Mouse (Mus musculus) v-Abl transformed pro-B cells (cell line): ENCODE data around the gene Rpl28.

Source experiments
- in situ Hi-C, 2 experiments: fragments of 400-800 bp; cut with MboI; formaldehyde crosslinking; loops; one replicate each; pipeline ENCODE4 v1.15.1; 2025; ENCODE audit not compliant: unreplicated experiment in 2 of 2

The Rpl28 gene

DNA sequence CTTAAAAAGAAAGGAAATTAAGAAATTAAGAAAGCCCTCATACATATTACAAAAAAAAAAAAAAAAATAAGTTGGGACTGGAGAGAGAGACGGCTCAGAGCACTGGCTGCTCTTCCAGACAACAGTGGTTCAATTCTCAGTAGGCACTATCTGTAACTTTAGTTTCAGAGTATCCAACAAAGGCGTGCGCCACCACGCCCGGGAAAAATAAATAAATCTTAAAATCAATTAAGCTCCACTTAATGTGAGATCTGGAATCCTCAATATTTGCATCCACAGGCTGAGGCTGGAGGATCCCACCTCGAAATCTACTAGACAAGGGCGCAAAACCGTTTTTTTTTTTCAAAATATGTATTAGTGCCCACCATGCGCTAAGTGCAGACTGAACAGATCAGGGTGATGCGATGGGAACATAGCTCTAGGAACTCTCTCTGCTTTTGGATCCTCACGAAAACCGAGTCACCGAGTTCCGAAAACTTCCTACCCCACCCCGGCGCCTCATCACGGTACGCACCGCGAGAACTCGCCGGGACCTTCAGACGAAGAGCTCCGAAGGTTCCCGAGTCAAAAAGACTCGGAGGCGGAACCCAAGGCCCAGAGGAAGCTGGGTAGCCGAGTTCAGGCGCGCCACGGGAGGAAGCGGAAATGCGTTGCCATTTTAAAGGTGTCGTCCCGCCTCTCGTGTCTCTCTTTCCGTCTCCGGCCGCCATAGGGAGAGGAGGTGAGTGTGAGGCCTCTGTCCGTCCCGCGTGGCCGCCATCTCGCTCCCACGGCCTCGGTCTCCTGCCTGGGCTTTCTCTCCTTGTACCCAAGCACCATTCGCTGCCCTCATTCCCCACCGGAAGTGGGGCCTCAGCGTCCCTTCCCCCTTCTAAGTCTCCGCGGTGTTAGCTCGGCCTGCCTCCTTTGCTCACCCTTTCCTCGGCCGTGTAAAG, at the start of gene Rpl28:
Gene Rpl28 (plus strand): TSS at position 597 of the 935 bp plus-strand sequence.
- in situ Hi-C loops = loop anchor here (10.0 kb wide), 2 partner anchors 152 to 1382 kb away; partner anchors contain the start of gene Zfp444 (in 1 of the 2)

DNA sequence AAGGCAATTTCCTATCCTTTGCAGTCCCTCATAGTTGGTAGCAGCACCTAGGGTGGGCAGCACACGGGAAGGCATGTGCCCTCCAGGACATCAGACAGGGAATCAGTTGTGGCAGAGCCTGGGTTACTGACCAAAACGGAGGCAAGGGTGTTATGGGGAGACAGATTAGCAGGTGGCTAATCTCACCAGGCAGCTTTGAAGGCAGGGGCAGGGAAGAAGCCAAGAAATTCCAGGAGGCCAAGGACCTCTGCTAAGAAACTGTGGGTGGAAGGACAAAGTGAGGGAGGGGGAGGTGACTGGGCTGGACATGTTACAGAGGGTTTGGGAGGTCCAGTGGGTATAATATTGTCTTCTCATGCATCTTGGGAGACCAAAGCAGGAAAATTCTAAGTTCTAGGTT, 49.3 kb upstream of the Rpl28 start:
- in situ Hi-C loops = no loop called here

DNA sequence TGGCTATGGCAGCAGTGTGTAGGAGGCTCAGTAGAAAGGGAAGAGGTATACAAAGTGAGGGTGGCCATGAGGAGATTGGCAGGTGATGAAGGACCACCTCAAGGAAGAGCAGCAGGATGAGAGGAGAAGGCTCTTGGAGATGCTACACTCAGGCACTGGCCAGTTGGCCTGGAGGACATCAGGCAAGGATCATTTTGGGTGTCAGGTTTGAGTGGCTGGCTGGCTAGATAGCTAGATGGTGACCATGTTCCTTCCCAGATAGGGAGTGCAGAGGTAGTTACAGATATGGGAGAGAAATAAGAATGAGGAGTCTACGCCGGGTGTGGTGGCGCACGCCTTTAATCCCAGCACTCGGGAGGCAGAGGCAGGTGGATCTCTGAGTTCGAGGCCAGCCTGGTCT, 47.8 kb upstream of the Rpl28 start:
- in situ Hi-C loops = loop anchor here (5.0 kb wide), 2 partner anchors 37 to 42 kb away; partner anchors contain the start of genes Il11 (in 1 of the 2), Tmem190 (in 1 of the 2) and Tmem238 (in 1 of the 2)

DNA sequence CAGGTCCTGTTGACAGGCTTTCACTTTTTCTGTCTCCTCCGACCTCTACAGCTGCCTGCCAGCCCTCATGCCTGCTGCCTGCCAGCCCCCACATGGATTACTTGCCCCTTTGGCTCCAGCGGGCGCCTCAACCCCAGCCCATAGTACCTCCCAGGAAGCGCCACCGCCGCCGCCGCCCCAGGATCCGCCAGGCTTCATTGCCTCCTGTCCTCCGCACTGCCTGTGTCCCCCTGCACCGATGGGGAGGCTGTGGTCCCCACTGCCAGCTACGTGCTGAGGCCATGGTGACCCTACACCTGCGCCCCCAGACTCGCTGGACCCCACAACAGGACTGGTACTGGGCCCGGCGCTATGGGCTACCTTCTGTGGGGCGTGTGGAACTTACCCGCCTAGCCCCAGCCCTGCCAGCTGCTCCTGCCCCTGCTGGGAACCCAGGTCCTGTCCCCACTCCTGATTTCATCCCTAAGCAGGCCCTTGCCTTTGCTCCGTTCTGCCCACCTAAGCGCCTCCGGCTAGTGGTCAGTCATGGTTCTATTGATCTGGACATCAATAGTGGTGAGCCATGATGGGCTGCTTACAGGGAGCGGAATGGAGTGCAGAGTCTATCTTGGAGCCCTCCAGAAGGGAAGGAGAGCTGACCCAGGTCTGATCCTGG, 46.2 kb upstream of the Rpl28 start:
- in situ Hi-C loops = loop anchor here (5.0 kb wide), 2 partner anchors 36 to 41 kb away; partner anchors contain the start of genes Il11 (in 1 of the 2), Tmem190 (in 1 of the 2) and Tmem238 (in 1 of the 2)

DNA sequence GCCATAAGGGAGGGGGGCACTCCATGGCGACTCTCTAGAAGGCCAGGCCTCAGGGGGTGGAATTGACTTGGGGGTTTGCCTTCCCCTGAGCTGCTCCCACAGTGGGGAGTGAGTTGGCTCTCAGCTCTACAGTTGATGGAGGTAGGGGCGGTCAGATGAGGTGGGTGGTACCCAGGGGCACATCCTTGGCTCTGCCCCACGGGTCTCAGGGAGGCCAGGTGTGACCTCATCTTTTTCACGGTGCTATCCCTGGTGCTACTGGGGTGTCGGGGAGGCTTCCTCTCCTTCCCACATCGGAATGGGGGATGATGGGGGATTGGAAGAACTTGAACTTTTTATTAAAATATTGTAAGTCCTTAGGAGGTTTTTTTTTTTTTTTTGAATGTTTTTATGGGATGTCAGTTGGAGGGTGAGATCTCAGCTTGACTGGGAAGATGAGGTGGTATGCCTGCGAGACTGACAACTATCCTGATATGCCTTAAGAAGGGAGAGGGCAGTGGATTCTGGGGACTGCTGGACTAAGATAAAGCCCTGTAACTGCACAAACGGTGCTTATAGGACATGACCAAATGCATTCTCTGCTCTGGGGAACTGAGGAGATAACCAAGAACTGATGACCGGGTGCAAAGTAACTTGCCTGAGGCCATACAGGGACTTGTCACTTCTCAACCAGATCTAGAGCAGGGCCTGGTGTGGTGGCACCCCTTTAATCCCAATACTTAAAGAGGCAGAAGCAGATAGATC, 45.3 kb upstream of the Rpl28 start:
- in situ Hi-C loops = loop anchor here (5.0 kb wide), 2 partner anchors 35 to 40 kb away; partner anchors contain the start of genes Il11 (in 1 of the 2), Tmem190 (in 1 of the 2) and Tmem238 (in 1 of the 2)

DNA sequence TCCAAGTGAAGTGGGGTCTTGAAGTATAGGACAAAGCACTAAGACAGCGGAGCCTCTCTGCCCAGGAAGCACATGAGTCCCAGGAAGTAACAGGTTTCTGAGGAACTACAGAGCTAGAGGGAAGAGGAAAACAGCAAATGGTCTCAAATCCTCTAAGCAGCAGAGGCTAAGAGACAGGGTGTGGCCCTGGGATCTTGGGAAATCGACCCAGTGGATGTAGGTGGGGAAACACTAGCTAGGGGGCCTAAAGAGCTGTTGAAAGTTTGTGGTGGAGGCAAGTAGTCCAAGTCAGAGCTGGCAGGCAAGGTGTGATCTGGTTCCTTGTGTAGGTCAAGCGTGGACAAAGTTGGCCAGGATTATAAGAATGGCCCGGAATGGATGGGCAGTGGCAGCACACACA, 44.4 kb upstream of the Rpl28 start:
- in situ Hi-C loops = loop anchor here (5.0 kb wide), 2 partner anchors 34 to 39 kb away; partner anchors contain the start of genes Il11 (in 1 of the 2), Tmem190 (in 1 of the 2) and Tmem238 (in 1 of the 2)

DNA sequence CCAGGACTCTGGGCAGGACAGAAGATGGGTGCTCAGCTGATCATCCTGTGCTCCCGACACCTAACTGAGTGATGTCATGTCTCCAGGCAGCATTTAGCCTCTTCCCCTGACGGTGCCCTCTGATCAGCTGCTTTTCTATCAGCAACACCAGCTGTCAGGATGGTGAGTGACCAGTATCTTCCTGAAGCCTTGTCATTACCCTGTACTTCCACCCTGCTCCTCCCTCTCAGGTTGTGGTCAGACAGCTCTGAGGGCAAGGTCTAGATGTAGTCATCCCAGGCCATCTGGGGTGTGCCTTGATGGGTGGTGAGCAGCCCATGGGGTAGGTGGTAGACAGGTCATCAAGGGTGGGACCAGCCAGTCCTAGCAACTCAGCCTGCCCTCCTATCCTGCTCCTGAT, 43.5 kb upstream of the Rpl28 start:
- in situ Hi-C loops = loop anchor here (5.0 kb wide), 2 partner anchors 33 to 38 kb away; partner anchors contain the start of genes Il11 (in 1 of the 2), Tmem190 (in 1 of the 2) and Tmem238 (in 1 of the 2)

DNA sequence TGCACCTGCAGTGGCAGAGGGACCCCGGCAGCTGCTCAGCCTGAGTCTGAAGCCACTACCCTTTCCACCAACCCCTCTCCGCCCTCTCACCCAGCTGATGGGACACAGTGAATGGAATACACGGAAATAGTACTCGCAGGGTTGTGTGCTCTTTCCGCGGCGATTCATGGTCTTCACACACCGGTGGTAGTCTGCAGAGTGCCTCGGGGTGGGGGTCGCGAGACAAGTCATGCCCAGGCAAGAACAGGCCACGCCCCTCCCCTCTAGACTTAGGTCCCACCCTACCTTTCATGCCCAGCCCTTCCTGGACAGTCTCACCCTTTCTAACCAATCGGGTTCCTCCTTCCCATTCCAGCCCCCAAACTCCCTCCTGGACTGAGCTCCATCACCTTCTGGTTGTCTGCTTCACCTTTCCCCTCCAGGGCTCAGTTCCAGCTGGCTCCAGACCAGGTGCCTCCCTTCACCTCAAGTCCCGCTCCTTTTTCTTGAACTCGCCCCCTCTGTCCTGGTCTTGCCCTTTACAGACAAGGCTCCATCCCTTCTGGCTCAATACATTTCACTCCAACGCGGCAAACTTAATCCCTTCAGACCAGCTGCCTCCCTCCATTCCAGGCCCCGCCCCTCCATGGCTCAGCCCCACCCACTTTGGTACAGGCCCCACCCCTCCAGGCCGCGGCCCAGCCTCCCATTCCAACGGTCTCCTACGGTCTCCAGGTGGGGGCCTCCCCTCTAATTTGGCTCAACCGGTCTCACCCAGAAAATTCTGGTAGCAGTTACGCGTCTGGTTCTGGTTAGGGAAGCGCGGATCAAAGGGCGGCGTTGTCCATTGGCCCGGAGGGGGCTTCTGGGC, 40.5 kb upstream of the Rpl28 start:
- in situ Hi-C loops = no loop called here

DNA sequence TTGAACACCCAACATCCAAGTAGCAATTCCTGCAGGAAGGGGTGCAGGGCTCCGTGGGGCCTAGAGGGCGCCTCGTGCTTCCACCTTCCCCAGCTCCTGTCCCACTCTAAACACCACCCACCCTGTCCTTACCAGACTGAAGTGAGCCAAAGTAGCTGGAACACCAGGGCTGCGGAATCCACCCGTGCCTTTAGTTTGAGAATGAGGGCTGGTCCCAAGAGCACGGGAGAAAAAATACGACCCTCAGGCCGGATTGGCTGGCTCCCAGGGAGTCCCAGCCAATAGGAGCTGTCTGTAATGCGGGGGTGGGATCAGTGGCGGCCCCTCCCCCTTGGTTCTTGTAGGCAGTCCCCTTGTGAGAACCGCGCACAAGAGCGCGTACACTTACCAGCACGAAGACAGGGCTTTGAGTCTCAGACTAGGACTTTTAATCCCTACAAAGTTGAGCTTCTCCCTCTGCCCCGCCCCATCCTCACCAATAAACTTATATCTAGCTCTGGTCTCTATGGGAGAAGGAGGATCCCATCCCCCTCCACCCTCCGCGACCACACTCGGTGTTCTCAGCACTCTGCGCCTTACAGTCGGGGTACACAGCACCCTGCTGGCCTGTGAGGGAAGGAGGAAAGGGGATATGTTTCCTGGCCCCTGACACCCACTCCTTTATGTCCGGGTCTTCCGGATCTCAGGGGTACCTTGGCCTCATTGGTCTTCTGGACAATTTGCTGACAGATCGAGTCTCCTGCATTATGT, 39.7 kb upstream of the Rpl28 start, which contains the start of gene Cox6b2:
Gene Cox6b2 (minus strand): TSS at position 274 of the 750 bp plus-strand sequence.
- in situ Hi-C loops = no loop called here

DNA sequence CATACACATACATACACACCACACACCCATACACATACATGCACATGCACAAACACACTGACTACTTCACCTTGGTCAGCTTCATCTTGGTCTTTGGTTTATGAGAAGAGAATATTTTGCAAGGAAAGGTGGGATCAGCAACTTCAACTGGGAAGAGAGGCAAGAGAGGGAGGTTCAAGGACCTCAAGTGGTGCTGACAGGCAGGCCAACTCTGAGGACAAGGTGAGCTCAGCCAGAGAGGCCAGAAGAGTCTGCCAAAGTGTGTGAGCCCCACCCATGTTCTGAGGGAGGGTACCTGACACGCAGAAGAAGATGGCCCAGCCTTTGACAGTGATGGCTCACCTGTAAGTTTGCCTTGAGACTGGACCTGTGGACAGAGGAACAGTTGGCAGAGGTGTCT, 33.0 kb upstream of the Rpl28 start:
- in situ Hi-C loops = no loop called here

DNA sequence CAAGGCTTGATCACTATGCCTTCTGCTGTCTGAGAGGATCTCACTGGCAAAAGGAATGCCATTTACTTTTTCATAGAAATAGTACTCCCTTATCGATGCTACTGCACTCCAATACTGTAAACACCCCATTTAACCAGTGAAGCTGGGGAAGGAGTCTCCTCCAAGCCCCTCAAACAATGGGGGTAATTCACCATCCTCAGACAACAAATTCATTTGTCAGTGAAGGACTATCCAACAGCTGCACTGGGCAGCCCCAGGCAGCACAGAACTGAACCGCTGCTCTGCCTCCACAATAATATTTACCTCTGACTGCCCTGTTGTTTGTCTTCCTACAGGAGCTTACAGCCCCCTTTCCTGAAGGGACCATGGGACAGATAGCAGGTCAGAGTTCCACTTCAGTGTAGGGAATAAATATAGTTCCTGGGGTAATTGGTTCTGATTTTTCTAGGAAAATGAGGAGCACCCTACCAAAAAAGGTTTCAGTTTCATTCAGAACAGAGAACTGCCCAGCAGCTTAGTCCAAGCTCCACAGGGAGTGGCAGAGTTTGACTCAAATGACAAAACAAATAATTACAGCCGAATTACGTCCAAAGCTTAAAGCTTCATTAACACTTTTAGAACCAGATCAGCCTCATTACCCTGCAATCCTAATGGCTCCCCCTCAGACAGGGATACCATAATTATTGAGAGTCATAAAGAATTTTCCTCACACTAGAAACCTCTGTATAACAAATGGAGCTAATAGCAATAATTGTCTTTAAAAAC, 27.5 kb upstream of the Rpl28 start:
- in situ Hi-C loops = no loop called here

DNA sequence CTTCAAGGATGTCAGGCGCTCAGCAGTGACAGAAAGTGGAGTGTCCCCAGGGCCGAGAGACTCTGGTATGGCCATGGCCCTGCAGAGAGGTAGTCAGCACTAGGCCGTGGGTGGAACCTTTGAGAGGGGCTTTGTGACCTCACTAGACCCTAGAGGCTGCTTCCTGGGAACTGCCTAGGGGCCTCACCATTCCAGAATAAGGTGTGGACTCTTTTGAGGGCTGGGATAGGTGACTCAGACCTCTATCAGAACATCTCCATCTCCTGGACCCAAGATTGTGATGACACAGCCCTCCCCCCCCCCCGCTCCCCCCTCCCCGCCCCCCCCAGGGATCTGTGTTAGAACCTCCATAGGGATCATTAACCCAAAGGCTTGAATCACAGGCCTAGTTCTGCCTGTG, 21.5 kb upstream of the Rpl28 start, which contains the start of gene Fam71e2:
Gene Fam71e2 (minus strand): TSS at position 101 of the 400 bp plus-strand sequence.
- in situ Hi-C loops = no loop called here

DNA sequence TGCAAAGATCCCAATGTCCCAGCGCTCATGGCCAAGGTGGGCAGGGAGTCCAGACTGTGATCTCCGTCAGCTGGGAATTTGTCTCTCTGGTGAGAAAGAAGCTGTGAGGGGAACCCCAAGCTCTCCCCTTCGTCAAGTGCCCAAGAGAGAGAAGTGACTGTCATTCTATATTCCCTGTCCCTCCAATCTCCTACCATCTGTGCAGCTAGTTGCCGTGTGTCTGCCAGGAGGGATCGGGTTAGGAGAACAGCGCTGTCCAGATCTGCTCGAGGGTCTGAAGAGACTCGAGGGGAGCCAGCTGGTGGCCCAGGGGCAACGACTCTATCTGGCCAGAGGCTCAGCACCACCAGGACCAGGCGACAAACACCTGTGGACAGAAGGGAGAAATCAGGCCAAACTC, 16.5 kb upstream of the Rpl28 start:
- in situ Hi-C loops = no loop called here

DNA sequence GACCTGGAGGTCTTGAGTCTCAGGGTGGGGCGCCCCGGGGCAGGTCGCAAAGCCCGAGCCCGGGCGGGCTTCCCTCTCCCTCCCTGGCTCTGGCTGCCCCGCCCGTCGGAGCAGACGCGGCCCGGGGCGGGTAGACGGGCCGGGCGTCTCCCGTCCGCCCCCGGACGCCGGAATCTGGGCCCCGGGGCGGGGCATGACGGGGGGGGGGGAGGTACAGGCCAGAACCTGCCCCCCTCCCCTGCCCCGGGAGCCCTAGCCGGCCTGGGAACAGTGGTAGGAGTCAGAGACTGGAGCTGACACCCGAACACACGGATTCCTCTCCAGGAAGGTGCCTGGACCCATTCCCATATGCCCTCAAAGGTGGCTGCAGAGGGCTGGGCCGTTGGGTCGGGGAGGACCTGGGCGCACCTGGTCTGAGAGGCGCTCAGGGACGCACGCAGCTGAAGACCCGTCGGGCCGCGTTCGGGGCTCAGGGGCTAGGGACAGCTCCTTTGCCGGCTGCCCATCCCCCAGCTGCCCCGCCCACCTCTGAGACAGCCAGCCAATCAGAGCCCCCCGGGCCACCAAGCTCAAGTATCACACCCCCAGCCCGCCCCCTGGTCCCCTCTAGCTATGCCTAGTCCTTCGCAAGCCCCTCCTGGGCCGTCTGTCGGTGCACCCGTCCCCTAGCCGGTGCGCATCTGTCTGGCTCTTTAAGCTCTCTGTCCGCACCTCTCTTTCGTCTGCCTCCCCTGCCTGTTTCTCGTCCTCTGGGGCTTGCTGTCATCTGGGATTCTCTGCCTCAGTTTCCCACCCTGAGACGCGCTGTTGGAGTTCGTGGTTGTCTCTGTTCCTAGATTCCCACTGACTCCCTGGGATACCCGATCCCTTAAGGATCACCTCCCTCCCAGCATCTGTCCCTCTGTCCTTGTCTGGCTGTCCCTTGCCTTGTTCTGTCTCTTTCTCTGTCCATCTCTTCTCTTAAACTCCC, 15.5 kb upstream of the Rpl28 start:
- in situ Hi-C loops = no loop called here

DNA sequence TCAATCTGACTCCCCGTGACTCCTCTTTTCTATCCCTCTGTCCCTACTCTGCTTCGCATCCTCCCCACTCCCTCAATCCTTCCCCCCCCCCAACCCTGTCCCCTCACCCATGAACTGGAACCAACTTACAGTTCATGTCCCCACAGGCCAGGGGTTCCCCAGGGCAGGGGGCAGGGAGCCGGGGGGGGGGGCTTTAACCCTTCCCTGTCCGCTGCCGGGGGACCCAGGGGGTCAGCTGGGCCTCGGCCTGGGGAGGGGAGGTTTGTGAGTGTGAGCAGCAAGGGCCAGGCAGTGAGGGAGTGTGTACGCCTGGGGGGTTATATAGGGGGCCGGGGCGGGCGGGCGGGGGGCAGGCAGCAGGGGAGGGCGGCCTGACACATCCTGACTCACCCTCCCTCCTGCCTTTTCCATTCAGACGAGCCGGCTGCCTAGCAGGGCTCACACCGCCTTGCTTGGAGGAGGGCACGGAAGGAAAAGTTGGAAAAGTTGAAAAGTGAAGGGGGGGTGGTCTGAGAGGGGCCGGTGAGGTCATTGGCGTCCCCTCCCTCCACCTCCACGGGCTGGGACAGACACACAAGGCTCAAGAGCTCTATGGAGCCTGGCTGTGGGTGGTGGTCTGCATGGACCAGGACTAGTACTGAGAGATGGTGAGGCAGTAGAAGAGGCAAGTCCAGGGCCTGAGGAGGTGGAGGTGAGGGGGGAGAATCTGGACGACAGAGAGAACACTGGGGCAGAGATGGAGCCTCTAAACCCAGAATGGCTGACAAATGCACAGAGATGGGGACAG, 14.6 kb upstream of the Rpl28 start:
- in situ Hi-C loops = no loop called here

DNA sequence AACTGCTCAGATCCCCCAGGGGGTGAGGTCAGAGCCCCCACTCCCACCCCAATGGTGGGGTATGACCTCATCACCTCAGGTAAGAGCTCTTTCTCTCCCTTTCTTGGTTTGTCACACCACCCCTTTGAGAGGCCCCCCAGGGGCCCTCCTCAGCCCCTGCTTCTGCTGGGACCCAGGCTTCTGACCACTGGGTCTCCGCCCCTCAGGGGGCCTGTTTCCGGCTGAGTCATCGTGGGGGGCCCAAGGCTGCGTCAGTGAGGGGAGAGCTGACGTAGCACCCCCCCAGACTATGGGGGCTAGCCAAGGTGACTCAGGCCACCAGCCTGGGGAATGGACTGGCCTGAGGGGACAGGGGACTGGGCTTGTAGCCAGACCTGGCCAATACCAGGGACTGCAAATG, 12.8 kb upstream of the Rpl28 start:
- in situ Hi-C loops = loop anchor here in 1 of 2 experiments (5.0 kb wide), 2 partner anchors 33 to 68 kb away; no protein-coding TSS in a partner anchor
